Mouse (Mus musculus) spleen, adult 2 months (tissue): ENCODE data around the gene Aldob.

Experiments
- CTCF ChIP-seq: fragments of 200-500 bp; IDR thresholded peaks from 2 replicates; pipeline ENCODE4 v1.5.1; 2011; ENCODE audit warnings: mild to moderate bottlenecking, inconsistent platforms; ENCODE audit not compliant: insufficient read depth, insufficient read length, insufficient replicate concordance; ENCODE audit errors: extremely low read depth
- POLR2A ChIP-seq: fragments of 200-500 bp; IDR thresholded peaks from 2 replicates; pipeline ENCODE4 v1.6.1; 2011; ENCODE audit warnings: low read depth, low read length, inconsistent platforms

- TF ChIP-seq POLR2A (no peak), CTCF (no peak)
Observed at GRCm38 (mm10) chr4:49597183-49598100, 48.1 kb upstream of the Aldob start, which contains the start of gene Tmem246.
